Mouse (Mus musculus) thymus, postnatal 0 days (tissue): ENCODE measurements around the gene Cmbl. TPM values are rescaled to one million over a fixed set of nuclear protein-coding genes. Genes with fewer than 3 reads are reported as not detected.

Experiments used
- DNase-seq: peaks from one replicate; pipeline ENCODE4 v3.0.0-alpha.2; 2015; ENCODE audit warnings: low spot score
- polyA plus RNA-seq: library from polyadenylated mRNA; unstranded; fragments of >200 nt; fragmentation: Nextera tagmentation; extraction: Ambion mirVana; gene quantifications from 2 replicates; pipeline ENCODE4 v1.2.1, GENCODE M21; 2015

Gene Cmbl
- polyA plus RNA-seq: 2.8 and 3.0 TPM in 2 replicates

- DNase-seq: no peak
These were observed at the start of gene Cmbl for GRCm38 (mm10) chr15:31565184-31565583. TSS of gene Cmbl (plus strand) at chr15:31565389.

GRCm38 (mm10) chr15:31517186-31517585 lies 48.0 kb upstream of the Cmbl start:
- no peak for DNase-seq

- no peak for DNase-seq
These were observed 46.8 kb upstream of the Cmbl start for GRCm38 (mm10) chr15:31518371-31518770.

GRCm38 (mm10) chr15:31519000-31519399 lies 46.2 kb upstream of the Cmbl start:
- no peak for DNase-seq

GRCm38 (mm10) chr15:31526463-31526862 lies 38.7 kb upstream of the Cmbl start:
- no peak for DNase-seq

- DNase-seq: no peak
These were observed 36.7 kb upstream of the Cmbl start for GRCm38 (mm10) chr15:31528477-31528876.

GRCm38 (mm10) chr15:31529103-31529502 lies 36.1 kb upstream of the Cmbl start:
- no peak for DNase-seq

GRCm38 (mm10) chr15:31529811-31530658 lies 35.2 kb upstream of the Cmbl start:
- peak; percentile 44 for DNase-seq

GRCm38 (mm10) chr15:31530659-31531445 lies 34.3 kb upstream of the Cmbl start, which contains the start of gene March6:
TSS of gene March6 (minus strand) at chr15:31531053.
- peak; percentile 94 for DNase-seq

GRCm38 (mm10) chr15:31531446-31532330 lies 33.5 kb upstream of the Cmbl start:
- peak; percentile 72 for DNase-seq

GRCm38 (mm10) chr15:31532331-31533021 lies 32.7 kb upstream of the Cmbl start:
- no peak for DNase-seq

- DNase-seq: no peak
These were observed 31.7 kb upstream of the Cmbl start for GRCm38 (mm10) chr15:31533529-31533928.

- DNase-seq: no peak
These were observed 30.5 kb upstream of the Cmbl start for GRCm38 (mm10) chr15:31534421-31535258.

GRCm38 (mm10) chr15:31535259-31535855 lies 29.8 kb upstream of the Cmbl start:
- DNase-seq: no peak

GRCm38 (mm10) chr15:31536051-31536737 lies 29.0 kb upstream of the Cmbl start:
- no peak for DNase-seq

GRCm38 (mm10) chr15:31537706-31538105 lies 27.5 kb upstream of the Cmbl start:
- no peak for DNase-seq

- no peak for DNase-seq
These were observed 26.8 kb upstream of the Cmbl start for GRCm38 (mm10) chr15:31538346-31538745.

GRCm38 (mm10) chr15:31539643-31540512 lies 25.3 kb upstream of the Cmbl start:
- no peak for DNase-seq
